Mouse (Mus musculus) layer of hippocampus, postnatal 10 days (tissue): ENCODE results near the gene 1190002N15Rik. TPM values are rescaled to one million over a fixed set of nuclear protein-coding genes. Genes with fewer than 3 reads are reported as not detected.

Source experiments
- DNase-seq, 2 experiments: peaks; one replicate each; pipeline ENCODE4 v3.0.0; 2021; ENCODE audit warnings: low spot score in 2 of 2
- long read RNA-seq: library from polyadenylated mRNA; stranded (forward); transcript quantifications from one replicate; pipeline ENCODE4 v2.0.0, GENCODE M21; 2023
- total RNA-seq, 2 experiments: library from RNA; stranded (reverse); gene quantifications; 2 replicates each; pipeline ENCODE4 v1.2.3; 2021

Gene 1190002N15Rik
- 10 to 100 TPM; 17.5 to 18.1 TPM for total RNA-seq
- long read RNA-seq, transcript 1190002N15Rik-201 (3 exons, 3,950 nt) = major isoform, 5 of 7 reads
- long read RNA-seq, partial matches to known transcripts = 2 of 7 reads
- long read RNA-seq, other reads (novel, unspliced or antisense) = 0 of 7 reads

GRCm38 (mm10) chr9:94537970-94538822 is at the start of gene 1190002N15Rik:
Gene 1190002N15Rik (minus strand): TSS chr9:94538081.
- DNase-seq = peak; percentile 93 to 95

DNA sequence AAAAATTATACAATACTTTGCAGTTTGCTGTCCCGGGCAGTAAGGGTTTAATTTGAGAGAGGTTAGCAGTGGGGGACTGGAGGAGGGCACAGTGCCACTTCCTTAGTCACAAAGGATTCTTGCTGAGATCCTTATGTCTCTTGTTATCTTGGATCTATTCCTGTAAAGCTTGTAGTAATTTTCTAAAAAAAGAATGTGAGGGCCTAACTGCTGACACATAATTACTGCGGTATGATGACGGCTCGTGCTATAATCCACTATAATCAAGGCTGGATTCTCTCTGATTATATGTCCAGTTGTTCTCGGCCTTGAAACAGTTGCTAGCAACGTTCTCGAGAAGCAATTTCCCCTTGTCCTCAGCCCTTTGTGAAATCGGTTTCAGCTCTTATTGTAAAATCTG is 44.4 kb upstream of the 1190002N15Rik start:
- no peak for DNase-seq

DNA sequence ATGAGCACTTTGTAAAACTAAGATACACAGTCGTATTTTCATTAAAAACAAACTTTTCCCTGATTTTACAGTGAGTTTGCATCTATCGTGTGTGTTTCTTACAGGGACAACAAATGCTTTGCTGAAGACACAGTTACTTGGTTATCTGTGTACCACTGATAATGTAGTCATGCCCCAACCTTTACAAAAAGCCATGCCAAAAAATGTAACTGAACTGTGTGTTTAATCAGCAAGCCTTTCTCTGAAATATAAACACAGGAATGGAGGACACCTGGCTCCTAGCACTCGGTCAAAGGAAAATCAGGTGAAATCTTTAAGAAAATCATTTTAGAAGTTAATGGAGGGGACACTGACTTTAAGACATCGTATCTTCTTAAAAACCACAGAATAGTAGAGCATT is 43.8 kb upstream of the 1190002N15Rik start:
- no peak for DNase-seq

DNA sequence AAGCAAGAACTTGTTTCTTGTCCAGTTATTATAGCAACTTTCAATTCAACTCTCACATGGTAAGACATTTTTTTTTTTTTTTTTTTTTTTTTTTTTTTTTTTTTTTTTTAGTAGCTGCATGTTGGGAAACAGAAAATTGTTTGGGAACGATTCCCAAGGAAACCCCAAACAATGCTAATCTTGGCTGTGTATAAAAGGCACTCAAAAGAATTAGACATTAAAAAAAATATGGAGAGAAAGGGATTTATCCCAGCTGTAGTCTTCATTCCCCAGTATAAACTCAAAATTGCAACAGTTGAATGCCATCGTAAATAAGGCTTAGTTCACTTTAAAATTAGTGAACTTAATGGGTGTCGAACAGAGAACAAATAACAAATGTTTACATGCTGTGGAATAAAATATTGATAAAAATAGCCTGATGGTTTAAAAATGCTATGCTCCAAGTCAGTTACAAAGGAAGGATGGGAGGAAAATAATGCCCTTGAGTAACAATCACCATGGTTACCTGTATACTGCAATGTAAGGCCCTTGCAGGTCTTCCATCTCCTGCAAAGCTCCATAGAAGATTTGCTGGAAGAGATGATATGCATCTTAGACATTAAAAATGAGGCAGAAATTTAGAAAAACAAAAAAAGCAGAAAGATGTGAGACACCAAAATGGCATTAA is 42.3 kb upstream of the 1190002N15Rik start:
- DNase-seq = no peak

- no peak for DNase-seq
These were observed 33.9 kb upstream of the 1190002N15Rik start for GRCm38 (mm10) chr9:94571802-94572201.

DNA sequence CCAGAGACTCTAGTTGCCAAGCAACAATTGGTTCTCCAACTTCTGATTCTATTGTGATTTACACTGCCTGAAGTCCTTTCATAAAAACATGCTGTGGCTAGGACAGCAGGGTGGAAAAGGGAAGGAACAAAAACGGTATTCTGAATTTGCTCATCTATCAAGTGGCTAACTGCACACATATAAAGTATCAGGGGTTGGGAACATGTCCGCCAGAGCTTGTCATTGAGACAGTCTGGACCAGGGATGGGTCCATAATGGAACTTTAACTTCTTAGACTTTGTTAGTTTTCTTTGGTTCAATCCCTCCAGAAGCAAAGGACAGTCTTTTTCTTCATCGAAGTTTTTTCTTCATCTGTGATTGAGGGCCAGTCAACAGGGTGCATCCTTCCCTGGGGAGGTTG is 30.5 kb upstream of the 1190002N15Rik start:
- DNase-seq = no peak

- no peak for DNase-seq
These were observed 29.9 kb upstream of the 1190002N15Rik start for GRCm38 (mm10) chr9:94567722-94568314.

- no peak for DNase-seq
These were observed 19.1 kb upstream of the 1190002N15Rik start for GRCm38 (mm10) chr9:94556776-94557514.

DNA sequence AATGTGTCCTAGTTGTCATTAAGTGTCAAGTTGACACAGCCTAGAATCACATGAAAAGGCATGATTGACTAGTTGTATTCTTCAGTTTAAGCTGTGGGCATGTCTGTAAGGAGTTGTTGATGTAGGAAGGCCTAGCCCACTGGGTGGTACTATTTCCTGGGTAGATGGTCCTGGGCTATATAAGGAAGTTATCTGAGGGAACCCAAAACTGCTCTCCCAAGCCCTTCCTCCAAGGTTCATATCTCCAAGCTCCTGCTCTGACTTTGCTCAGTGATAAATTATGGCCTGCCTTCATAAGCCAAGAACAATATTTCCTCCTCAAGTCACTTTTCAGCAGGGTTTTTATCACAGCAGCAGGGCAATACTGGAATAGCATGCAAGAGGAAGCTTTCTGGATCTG is 18.4 kb upstream of the 1190002N15Rik start:
- no peak for DNase-seq

- no peak for DNase-seq
These were observed 12.7 kb upstream of the 1190002N15Rik start for GRCm38 (mm10) chr9:94550493-94551095.

GRCm38 (mm10) chr9:94543881-94544280 is 6.0 kb upstream of the 1190002N15Rik start:
- no peak for DNase-seq

GRCm38 (mm10) chr9:94540343-94541095 is 2.6 kb upstream of the 1190002N15Rik start:
- no peak for DNase-seq

GRCm38 (mm10) chr9:94539346-94539865 is 1.5 kb upstream of the 1190002N15Rik start:
- no peak for DNase-seq

GRCm38 (mm10) chr9:94538823-94539143 is 902 bp upstream of the 1190002N15Rik start:
- DNase-seq = no peak

GRCm38 (mm10) chr9:94537051-94537917 is 597 bp downstream of the 1190002N15Rik start:
- peak; percentile 67 to 78 for DNase-seq

DNA sequence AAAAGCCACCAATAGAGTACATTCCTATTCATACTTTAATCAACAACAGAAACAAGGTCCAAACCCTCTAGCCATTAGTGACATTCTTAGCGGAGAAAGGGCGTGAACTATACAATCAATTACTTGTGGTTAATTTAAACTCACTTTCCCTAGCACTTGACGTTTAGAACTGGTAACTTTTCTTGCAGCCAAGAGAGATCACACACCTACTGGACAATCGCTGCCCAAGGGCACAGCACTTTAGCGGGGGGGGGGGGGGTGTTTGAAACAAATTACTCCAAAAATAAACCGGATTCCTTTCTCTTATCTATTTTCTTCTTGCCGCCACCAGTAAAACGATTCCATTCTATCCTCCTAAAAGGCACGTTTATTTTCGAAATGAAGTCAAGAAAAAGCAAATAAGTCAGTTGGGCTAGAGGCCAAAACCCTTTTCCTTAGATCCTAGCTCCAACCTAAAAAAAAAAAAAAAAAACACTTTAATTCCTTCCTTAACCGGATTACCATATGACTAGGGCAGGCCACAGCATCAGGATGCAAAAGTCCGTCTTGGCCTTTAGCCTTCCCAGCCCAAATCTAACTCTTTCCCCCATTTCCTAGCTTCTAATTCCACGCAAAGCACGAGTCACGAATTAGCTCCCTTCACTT is 1.5 kb downstream of the 1190002N15Rik start:
- no peak for DNase-seq

- DNase-seq = no peak
These were observed 3.1 kb downstream of the 1190002N15Rik start for GRCm38 (mm10) chr9:94534795-94535194.

GRCm38 (mm10) chr9:94534226-94534625 is 3.7 kb downstream of the 1190002N15Rik start:
- DNase-seq = no peak
